Mouse (Mus musculus): Measurements from ENCODE around the gene Igdcc3.

DNA sequence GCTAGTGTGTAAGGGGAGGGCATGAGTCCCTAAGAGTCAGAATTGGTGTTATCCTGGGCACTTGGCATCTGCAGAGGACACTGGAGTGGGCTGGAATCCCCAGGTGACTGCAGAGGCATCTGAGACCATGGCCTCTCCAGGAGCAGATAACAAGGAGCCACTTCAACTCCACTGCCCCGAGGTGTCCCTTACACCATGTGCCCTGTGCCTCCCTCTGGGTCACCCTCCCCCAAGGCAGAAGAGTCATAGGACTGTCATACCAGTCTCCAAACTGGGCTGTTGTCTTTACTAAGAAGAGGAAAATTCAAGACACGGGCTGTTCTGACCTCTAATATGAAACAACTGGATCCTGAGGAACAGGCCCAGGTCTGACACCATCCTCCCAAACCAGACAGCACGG lies 93.7 kb downstream of the Igdcc3 start:
- TF ChIP-seq CTCF (conservative IDR thresholded peaks at IDR 0.05 in 1 of 2, IDR thresholded peaks at IDR 0.05 in 1 of 2; ENCODE audit: low read depth in 2 of 2, low read length in 2 of 2), result no peak
- TF ChIP-seq MAFK (IDR thresholded peaks at IDR 0.05; ENCODE audit: insufficient replicate concordance, low read length), result no peak
- TF ChIP-seq MEF2A (IDR thresholded peaks at IDR 0.05; ENCODE audit: borderline replicate concordance, low read depth, low read length), result no peak
- no peak for TF ChIP-seq ELF1 (IDR thresholded peaks at IDR 0.05; ENCODE audit: low read depth, low read length)
- TF ChIP-seq EP300 (IDR thresholded peaks at IDR 0.05; ENCODE audit: low read length), result no peak
- TF ChIP-seq POLR2A (IDR thresholded peaks at IDR 0.05; ENCODE audit: low read depth, low read length), result no peak
- TF ChIP-seq MAZ (IDR thresholded peaks at IDR 0.05; ENCODE audit: low read depth, low read length), result no peak
- TF ChIP-seq CHD2 (IDR thresholded peaks at IDR 0.05; ENCODE audit: low read length), result no peak

All from CH12.LX (cell line).